Mouse (Mus musculus): Measurements from ENCODE around the gene Slc22a14.
"Not testable (repeated sequence)": the region's sequence is repeated elsewhere in the genome, so short reads cannot be mapped to it uniquely, and the experiment has no call there.

The Slc22a14 gene

GRCm38 (mm10) chr9:119365284-119365683 lies at the start of gene Slc22a14:
Gene Slc22a14, minus strand, starts transcription at chr9:119365553.
- no peak for DNase-seq (ENCODE audit: low spot score in 2 of 2)

DNA sequence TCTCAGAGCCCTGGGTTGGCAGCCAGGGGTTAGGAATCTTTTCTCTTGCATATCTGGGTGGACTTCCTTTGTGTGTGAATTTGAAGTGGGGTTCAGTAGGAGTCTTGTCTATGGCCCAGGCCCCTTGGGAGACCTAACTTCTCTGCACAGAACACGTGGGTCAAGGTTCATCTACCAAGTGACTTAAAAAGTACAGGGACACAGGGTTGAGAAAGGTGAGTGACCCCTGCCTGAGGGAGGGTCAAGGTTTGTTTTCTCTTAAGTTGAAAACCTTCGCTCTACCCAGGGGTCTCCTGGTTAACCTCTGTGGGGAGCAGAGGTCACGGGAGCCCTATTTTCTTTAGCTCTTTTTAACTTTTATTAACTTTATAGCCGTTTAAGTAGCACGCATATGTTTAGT lies 44.5 kb upstream of the Slc22a14 start:
- DNase-seq (ENCODE audit: low spot score in 2 of 2), result no peak

- DNase-seq (ENCODE audit: low spot score in 2 of 2), result no peak
Measured at GRCm38 (mm10) chr9:119408898-119409664, 43.7 kb upstream of the Slc22a14 start.

- DNase-seq (ENCODE audit: low spot score in 2 of 2), result no peak
Measured at GRCm38 (mm10) chr9:119407884-119408283, 42.5 kb upstream of the Slc22a14 start.

GRCm38 (mm10) chr9:119404090-119404489 lies 38.7 kb upstream of the Slc22a14 start:
- no peak for DNase-seq (ENCODE audit: low spot score in 2 of 2)

- DNase-seq (ENCODE audit: low spot score in 2 of 2), result no peak
Measured at GRCm38 (mm10) chr9:119403236-119403641, 37.9 kb upstream of the Slc22a14 start.

DNA sequence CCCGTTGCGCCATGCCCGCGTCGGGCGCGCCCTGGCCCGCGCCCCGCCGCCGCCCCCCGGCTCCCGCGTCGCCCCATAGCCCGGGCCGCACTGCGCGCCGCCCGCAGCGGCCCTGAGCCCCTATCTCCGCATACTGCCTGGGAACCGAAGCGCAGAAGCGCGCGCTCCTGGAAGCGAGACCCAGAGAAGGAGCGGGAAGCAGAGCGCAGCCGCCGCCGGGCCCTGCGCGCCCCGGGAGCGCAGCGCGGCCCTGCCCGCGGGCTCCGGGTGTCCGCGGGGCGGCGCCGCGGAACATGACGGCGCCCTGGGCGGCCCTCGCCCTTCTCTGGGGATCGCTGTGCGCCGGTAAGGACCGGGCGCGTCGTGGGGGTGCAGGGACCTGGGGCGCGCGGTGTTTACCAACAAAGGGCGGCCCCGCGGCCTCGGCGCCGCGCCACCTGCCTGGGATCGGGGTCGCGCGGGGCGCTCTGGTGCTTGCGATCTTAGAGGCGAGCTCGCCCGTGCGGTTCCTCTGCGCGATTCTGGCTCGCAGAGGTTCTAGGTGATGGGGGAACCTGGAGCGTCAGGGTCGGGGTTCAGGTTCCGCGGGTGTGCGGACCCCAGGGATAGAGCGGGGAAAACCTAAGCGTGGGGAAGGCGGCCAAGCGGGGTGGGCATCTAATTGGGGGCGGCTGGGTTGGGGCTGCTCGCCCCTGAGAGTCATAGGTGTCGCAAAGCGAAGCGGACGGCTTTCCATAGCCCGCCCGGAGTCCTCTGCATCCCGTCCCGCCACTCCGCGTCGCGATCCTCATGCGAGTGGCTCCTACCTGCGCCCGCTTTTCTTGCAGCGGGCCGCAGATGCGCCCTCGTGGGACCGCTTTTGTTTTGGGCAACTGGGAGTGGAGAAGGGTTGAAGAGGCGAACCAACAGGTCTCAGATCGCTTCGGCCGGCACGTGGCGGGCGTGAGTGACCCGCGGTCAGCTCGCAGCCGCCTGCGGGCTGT lies 37.2 kb upstream of the Slc22a14 start:
- peak; percentile 36 for DNase-seq (ENCODE audit: low spot score in 2 of 2)

DNA sequence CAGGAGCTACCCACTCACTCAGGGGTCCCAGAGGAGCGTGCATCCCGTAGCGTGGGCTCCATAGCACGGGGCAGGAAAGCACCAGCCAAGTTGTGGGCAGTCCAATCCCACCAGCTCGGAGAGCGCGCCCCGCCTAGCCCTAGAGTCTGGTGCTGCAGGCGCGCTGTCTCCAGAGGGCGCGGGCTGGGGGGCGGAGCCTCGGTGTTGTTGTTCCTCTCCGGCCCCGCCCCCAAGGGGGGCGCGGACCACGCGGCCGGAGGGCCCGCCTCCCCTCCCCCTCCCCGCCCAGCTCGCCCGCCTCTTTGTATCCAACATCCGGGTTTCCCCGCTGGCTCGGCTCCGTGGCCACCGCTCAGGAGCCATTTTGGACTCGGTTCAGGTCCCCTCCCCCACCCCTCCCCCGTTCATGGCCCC lies 36.5 kb upstream of the Slc22a14 start, which contains the start of gene Acvr2b:
Gene Acvr2b, plus strand, starts transcription at position 318 of the 414 bp plus-strand sequence.
- peak; percentile 88 to 93 for DNase-seq (ENCODE audit: low spot score in 2 of 2)

DNA sequence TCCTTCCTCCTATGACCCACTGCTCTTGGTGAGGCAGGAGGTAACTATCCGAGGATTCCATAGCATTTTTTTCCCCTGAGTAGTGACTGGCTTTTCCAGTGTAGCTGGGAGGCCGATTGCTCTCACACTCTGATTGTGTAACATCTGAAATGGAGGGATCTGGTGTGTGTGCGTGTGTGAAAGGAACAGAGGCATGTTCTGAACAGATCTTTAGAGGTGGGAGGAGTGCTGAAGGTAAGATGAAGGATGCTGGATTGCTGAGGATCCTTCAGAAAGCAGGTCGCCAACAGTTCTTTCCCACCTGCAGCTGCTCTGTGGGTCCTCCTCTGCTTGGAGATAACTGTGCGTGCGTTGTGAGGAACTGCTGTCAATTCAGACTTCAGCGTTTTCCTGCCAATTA lies 36.0 kb upstream of the Slc22a14 start:
- peak in 1 of 2 experiments; percentile 12 for DNase-seq (ENCODE audit: low spot score in 2 of 2)

GRCm38 (mm10) chr9:119394808-119395207 lies 29.5 kb upstream of the Slc22a14 start:
- DNase-seq (ENCODE audit: low spot score in 2 of 2), result no peak

- DNase-seq (ENCODE audit: low spot score in 2 of 2), result no peak
Measured at GRCm38 (mm10) chr9:119390214-119390613, 24.9 kb upstream of the Slc22a14 start.

- no peak for DNase-seq (ENCODE audit: low spot score in 2 of 2)
Measured at GRCm38 (mm10) chr9:119388956-119389355, 23.6 kb upstream of the Slc22a14 start.

DNA sequence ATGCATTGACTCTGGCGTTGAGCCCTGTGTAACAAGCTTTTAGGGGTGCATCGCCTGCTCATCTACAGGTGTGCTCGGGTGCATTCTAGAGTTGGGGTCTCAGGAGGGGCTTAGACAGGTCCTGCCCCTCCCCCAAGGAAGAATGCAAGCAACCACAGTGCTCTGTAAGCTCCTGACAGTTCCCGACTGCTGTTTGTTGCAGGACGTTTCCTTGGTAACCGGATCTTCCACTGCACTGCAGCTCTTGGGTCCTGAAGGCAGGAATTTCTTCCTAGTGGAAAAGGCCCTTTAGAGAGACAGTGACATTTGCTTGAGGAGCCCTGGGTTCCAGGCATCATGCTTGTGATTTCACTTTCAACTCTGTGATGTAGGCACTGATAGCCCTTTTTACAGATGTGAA lies 17.2 kb upstream of the Slc22a14 start:
- no peak for DNase-seq (ENCODE audit: low spot score in 2 of 2)

- DNase-seq (ENCODE audit: low spot score in 2 of 2), result no peak
Measured at GRCm38 (mm10) chr9:119378231-119378630, 12.9 kb upstream of the Slc22a14 start.

DNA sequence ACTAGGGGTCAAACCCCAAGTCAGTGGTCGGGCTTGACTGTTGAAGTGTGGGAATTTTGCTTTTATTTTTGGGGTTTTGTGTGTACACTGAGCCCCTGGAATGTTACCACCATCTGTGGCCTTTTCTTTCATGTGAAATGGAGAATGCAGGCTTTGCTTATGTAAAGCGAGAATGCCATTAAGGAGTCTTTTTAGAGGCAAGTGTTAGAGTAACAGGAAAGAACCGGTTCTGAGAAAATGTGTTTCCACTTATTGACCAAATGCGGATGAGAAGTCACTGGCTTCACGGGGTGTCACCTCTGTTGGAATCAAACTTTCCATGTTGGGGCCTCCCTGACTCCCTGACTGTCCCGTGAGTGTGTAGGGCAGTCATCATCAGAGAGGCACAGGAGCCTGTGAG lies 10.2 kb upstream of the Slc22a14 start:
- DNase-seq (ENCODE audit: low spot score in 2 of 2), result no peak

DNA sequence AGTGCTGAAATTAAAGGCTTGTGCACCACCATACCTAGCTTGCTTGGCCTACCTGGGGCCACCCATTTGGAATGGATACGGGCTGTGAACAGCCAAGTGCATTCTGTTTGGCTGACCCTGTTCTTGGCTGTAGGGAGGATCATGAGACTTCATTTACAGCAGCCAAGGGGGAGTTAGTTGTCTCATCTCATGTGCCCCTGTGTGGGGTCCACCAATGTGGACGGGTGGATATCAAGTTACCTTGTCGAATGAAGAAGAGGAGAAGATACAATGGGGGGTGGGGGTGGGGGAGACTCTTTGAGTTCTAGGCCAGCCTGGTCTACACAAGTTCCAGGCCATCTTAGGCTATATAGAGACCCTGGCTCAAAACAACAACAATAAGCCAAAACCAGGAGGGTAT lies 9.7 kb upstream of the Slc22a14 start:
- no peak for DNase-seq (ENCODE audit: low spot score in 2 of 2)

GRCm38 (mm10) chr9:119371251-119371650 lies 5.9 kb upstream of the Slc22a14 start:
- no peak for DNase-seq (ENCODE audit: low spot score in 2 of 2)

GRCm38 (mm10) chr9:119370770-119371169 lies 5.4 kb upstream of the Slc22a14 start:
- DNase-seq (ENCODE audit: low spot score in 2 of 2), result not testable (repeated sequence)

GRCm38 (mm10) chr9:119368367-119368766 lies 3.0 kb upstream of the Slc22a14 start:
- no peak for DNase-seq (ENCODE audit: low spot score in 2 of 2)

- DNase-seq (ENCODE audit: low spot score in 2 of 2), result no peak
Measured at GRCm38 (mm10) chr9:119363229-119363628, 2.1 kb downstream of the Slc22a14 start.

GRCm38 (mm10) chr9:119361416-119361815 lies 3.9 kb downstream of the Slc22a14 start:
- DNase-seq (ENCODE audit: low spot score in 2 of 2), result no peak

DNA sequence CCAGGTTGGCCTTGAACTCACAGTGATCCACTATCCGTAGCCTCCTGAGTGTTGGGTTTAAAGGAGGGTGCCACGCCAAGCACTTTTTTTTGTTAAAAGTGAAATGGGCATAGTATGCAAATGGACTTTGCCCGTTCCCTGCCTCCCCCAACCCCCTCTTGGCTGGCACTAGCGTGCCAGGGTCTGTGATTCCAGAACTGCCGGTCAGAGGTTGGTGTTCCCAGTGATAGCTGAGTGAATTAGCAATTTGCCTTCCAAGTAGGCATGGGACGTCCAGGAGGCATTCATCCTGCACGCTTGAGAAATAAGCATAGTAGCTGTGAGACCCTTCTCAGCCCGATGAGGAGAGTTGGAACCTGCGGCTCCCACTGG lies 7.3 kb downstream of the Slc22a14 start:
- DNase-seq (ENCODE audit: low spot score in 2 of 2), result no peak
